Mouse (Mus musculus): Measurements from ENCODE around the gene Smyd5.

The Smyd5 gene

DNA sequence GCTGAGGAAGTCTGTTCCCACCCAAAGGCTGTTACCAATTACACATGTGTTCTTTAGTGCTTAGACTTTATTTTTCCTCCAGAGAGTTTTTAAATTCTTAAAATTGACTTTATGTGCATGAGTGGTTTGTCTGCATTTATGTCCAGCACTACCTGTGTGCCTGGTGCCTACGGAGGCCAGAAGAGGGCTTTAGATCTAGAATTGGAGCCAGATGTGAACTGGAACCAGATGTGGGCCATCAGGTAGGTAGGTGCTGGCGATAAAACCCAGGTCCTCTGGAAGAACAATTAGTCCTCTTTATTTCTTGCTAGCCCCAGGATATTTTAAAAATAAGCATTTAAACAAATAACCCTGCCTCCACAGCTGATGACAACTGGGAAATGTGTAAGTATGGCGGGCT lies 59.8 kb downstream of the Smyd5 start:
- DNase-seq (ENCODE audit: low spot score in 2 of 2), result no peak
